Mouse (Mus musculus): Measurements from ENCODE around the gene Pecr. TPM values are rescaled to one million over a fixed set of nuclear protein-coding genes. Genes with fewer than 3 reads are reported as not detected.

Pecr gene
- total and polyA plus RNA-seq, 3 experiments, result 10.7 to 15.5 TPM; not detected in 1

GRCm38 (mm10) chr1:72216761-72217160 lies 67.4 kb downstream of the Pecr start:
- no peak overlapping the region for H3K4me3 ChIP-seq (ENCODE audit: control insufficient read depth in 1 of 2, insufficient read depth in 1 of 2, low read depth in 2 of 2, low read length in 2 of 2)

GRCm38 (mm10) chr1:72215174-72215573 lies 68.9 kb downstream of the Pecr start:
- Histone ChIP-seq H3K9me3 (replicated peaks; ENCODE audit: insufficient read depth, low read length) (no peaks in the 10 kb centered on the region), H3K4me1 (ENCODE audit: control insufficient read depth in 1 of 2, insufficient read depth in 2 of 2, low read length in 2 of 2) (no peaks in the 10 kb centered on the region), H3K36me3 (ENCODE audit: control insufficient read depth in 1 of 2, insufficient read depth in 2 of 2, low read length in 2 of 2) (no peaks in the 10 kb centered on the region), H3K27ac (ENCODE audit: control insufficient read depth, low read depth, low read length) (no peak overlapping the region), H3K4me3 (ENCODE audit: control insufficient read depth in 1 of 2, insufficient read depth in 1 of 2, low read depth in 2 of 2, low read length in 2 of 2) (no peak overlapping the region), H3K79me2 (ENCODE audit: control insufficient read depth, insufficient read depth, low read length, poor library complexity) (no peaks in the 10 kb centered on the region), H3K9ac (ENCODE audit: control insufficient read depth, low read depth, low read length, poor library complexity, severe bottlenecking) (no peak overlapping the region), H3K27me3 (ENCODE audit: control insufficient read depth in 1 of 2, insufficient read depth in 2 of 2, low read length in 2 of 2) (peaks cover 0 to 4% of the 10 kb centered on the region in 2 experiments; a peak in 2 of 4 replicates)
- TF ChIP-seq SIN3A (IDR thresholded peaks at IDR 0.05; ENCODE audit: low read length), result no peak
- no peak for TF ChIP-seq MYC (IDR thresholded peaks at IDR 0.05; ENCODE audit: low read depth, low read length)
- no peak for TF ChIP-seq MXI1 (IDR thresholded peaks at IDR 0.05; ENCODE audit: low read depth, low read length)
- no peak for TF ChIP-seq MEF2A (IDR thresholded peaks at IDR 0.05; ENCODE audit: extremely low read depth, insufficient replicate concordance, low read depth, low read length, poor library complexity, severe bottlenecking)
- no peak for TF ChIP-seq BHLHE40 (IDR thresholded peaks at IDR 0.05; ENCODE audit: borderline replicate concordance, low read depth, low read length)
- TF ChIP-seq TAL1 (IDR thresholded peaks at IDR 0.05; ENCODE audit: low read length), result no peak
- no peak for TF ChIP-seq RCOR1 (IDR thresholded peaks at IDR 0.05; ENCODE audit: low read depth, low read length)
- no peak for TF ChIP-seq ELF1 (IDR thresholded peaks at IDR 0.05; ENCODE audit: low read depth, low read length)
- no peak for TF ChIP-seq E2F4 (IDR thresholded peaks at IDR 0.05; ENCODE audit: borderline replicate concordance, low read depth, low read length)
- no peak for TF ChIP-seq MAX (IDR thresholded peaks at IDR 0.05; ENCODE audit: low read length)
- no peak for TF ChIP-seq CHD2 (IDR thresholded peaks at IDR 0.05; ENCODE audit: low read length)
- no peak for DNase-seq (ENCODE audit: low read depth, low spot score)

More at GRCm38 (mm10) chr1:72216761-72217160, 67.4 kb downstream of the Pecr start:
- TF ChIP-seq SIN3A (IDR thresholded peaks at IDR 0.05; ENCODE audit: low read length), result no peak
- Histone ChIP-seq H3K4me1 (ENCODE audit: control insufficient read depth in 1 of 2, insufficient read depth in 2 of 2, low read length in 2 of 2) (no peaks in the 10 kb centered on the region), H3K36me3 (ENCODE audit: control insufficient read depth in 1 of 2, insufficient read depth in 2 of 2, low read length in 2 of 2) (no peaks in the 10 kb centered on the region), H3K9me3 (replicated peaks; ENCODE audit: insufficient read depth, low read length) (no peaks in the 10 kb centered on the region), H3K79me2 (ENCODE audit: control insufficient read depth, insufficient read depth, low read length, poor library complexity) (no peaks in the 10 kb centered on the region), H3K9ac (ENCODE audit: control insufficient read depth, low read depth, low read length, poor library complexity, severe bottlenecking) (no peak overlapping the region), H3K27ac (ENCODE audit: control insufficient read depth, low read depth, low read length) (no peak overlapping the region), H3K27me3 (ENCODE audit: control insufficient read depth in 1 of 2, insufficient read depth in 2 of 2, low read length in 2 of 2) (peaks cover 0 to 6% of the 10 kb centered on the region in 2 experiments; a peak in 3 of 4 replicates)
- DNase-seq (ENCODE audit: low read depth, low spot score), result no peak

- DNase-seq (ENCODE audit: low read depth, low spot score), result no peak
- TF ChIP-seq KAT2A (conservative IDR thresholded peaks at IDR 0.05; ENCODE audit: low read depth, low read length) (no peak), MXI1 (IDR thresholded peaks at IDR 0.05; ENCODE audit: low read depth, low read length) (no peak), BHLHE40 (IDR thresholded peaks at IDR 0.05; ENCODE audit: borderline replicate concordance, low read depth, low read length) (no peak), TBP (IDR thresholded peaks at IDR 0.05; ENCODE audit: low read depth, low read length) (no peak), HCFC1 (IDR thresholded peaks at IDR 0.05; ENCODE audit: low read depth, low read length) (no peak), CTCF (IDR thresholded peaks at IDR 0.05 in 2 of 3, conservative IDR thresholded peaks at IDR 0.05 in 1 of 3; ENCODE audit: control insufficient read depth in 1 of 3, insufficient read depth in 1 of 3, low read depth in 2 of 3, low read length in 3 of 3, poor library complexity in 1 of 3, severe bottlenecking in 1 of 3) (no peak), SIN3A (IDR thresholded peaks at IDR 0.05; ENCODE audit: low read length) (no peak), USF1 (IDR thresholded peaks at IDR 0.05; ENCODE audit: low read depth, low read length) (no peak), GABPA (IDR thresholded peaks at IDR 0.05; ENCODE audit: low read depth, low read length) (no peak), E2F4 (IDR thresholded peaks at IDR 0.05; ENCODE audit: borderline replicate concordance, low read depth, low read length) (no peak), ETS1 (IDR thresholded peaks at IDR 0.05; ENCODE audit: low read depth, low read length) (no peak), EP300 (IDR thresholded peaks at IDR 0.05; ENCODE audit: low read depth in 1 of 2, low read length in 2 of 2) (no peak), RCOR1 (IDR thresholded peaks at IDR 0.05; ENCODE audit: low read depth, low read length) (no peak), POLR2AphosphoS5 (IDR thresholded peaks at IDR 0.05; ENCODE audit: borderline replicate concordance, low read depth, low read length) (no peak)
These were observed 69.6 kb downstream of the Pecr start for GRCm38 (mm10) chr1:72214470-72214961.

More at GRCm38 (mm10) chr1:72214470-72214961, 69.6 kb downstream of the Pecr start:
- H3K9ac ChIP-seq (ENCODE audit: control insufficient read depth, low read depth, low read length, poor library complexity, severe bottlenecking), result no peak overlapping the region
- no peaks in the 10 kb centered on the region for H3K4me1 ChIP-seq (ENCODE audit: control insufficient read depth in 1 of 2, insufficient read depth in 2 of 2, low read length in 2 of 2)
- no peaks in the 10 kb centered on the region for H3K9me3 ChIP-seq (replicated peaks; ENCODE audit: insufficient read depth, low read length)
- H3K27ac ChIP-seq (ENCODE audit: control insufficient read depth, low read depth, low read length), result no peak overlapping the region
- peaks cover 0 to 2% of the 10 kb centered on the region in 2 experiments; a peak in 2 of 4 replicates for H3K27me3 ChIP-seq (ENCODE audit: control insufficient read depth in 1 of 2, insufficient read depth in 2 of 2, low read length in 2 of 2)
- no peaks in the 10 kb centered on the region for H3K79me2 ChIP-seq (ENCODE audit: control insufficient read depth, insufficient read depth, low read length, poor library complexity)
- no peaks in the 10 kb centered on the region for H3K36me3 ChIP-seq (ENCODE audit: control insufficient read depth in 1 of 2, insufficient read depth in 2 of 2, low read length in 2 of 2)
- H3K4me3 ChIP-seq (ENCODE audit: control insufficient read depth in 1 of 2, insufficient read depth in 1 of 2, low read depth in 2 of 2, low read length in 2 of 2), result no peak overlapping the region
